Mouse (Mus musculus) common myeloid progenitor, adult 5-6 weeks (primary cell): Measurements from ENCODE around the gene Abcc8. TPM values are rescaled to one million over a fixed set of nuclear protein-coding genes. Genes with fewer than 3 reads are reported as not detected.
"Not testable (repeated sequence)": the region's sequence is repeated elsewhere in the genome, so short reads cannot be mapped to it uniquely, and the experiment has no call there.

Experiments
- ATAC-seq: replicated peaks from 2 replicates; pipeline ENCODE4 v1.8.0; 2016; ENCODE audit warnings: low read depth, mild to moderate bottlenecking, moderate TSS enrichment, inconsistent platforms; ENCODE audit not compliant: poor library complexity, severe bottlenecking
- total RNA-seq: library from RNA; stranded (forward); fragments of 200-1000, 187-1606 nt; gene quantifications from 2 replicates; pipeline ENCODE4 v1.2.3, GENCODE M21; 2017

Gene Abcc8
- not detected in 2 replicates for total RNA-seq

GRCm38 (mm10) chr7:46179431-46180275 is at the start of gene Abcc8:
Abcc8 (minus strand) TSS chr7:46180033.
- ATAC-seq: no peak

- no peak for ATAC-seq
Observed at GRCm38 (mm10) chr7:46226936-46227335, 47.1 kb upstream of the Abcc8 start.

- ATAC-seq: peak; percentile 66; the same call in 1 of the 2 replicates
Observed at GRCm38 (mm10) chr7:46226253-46226652, 46.4 kb upstream of the Abcc8 start.

- no peak for ATAC-seq
Observed at GRCm38 (mm10) chr7:46220591-46221129, 40.8 kb upstream of the Abcc8 start.

GRCm38 (mm10) chr7:46218415-46218814 is 38.6 kb upstream of the Abcc8 start:
- ATAC-seq: peak; percentile 68; the same call in 1 of the 2 replicates

- no peak for ATAC-seq
Observed at GRCm38 (mm10) chr7:46216481-46216880, 36.6 kb upstream of the Abcc8 start.

- no peak for ATAC-seq
Observed at GRCm38 (mm10) chr7:46210276-46210675, 30.4 kb upstream of the Abcc8 start.

GRCm38 (mm10) chr7:46208131-46208530 is 28.3 kb upstream of the Abcc8 start:
- no peak for ATAC-seq

GRCm38 (mm10) chr7:46204775-46205174 is 24.9 kb upstream of the Abcc8 start:
- no peak for ATAC-seq

- ATAC-seq: peak; percentile 56
Observed at GRCm38 (mm10) chr7:46204046-46204471, 24.2 kb upstream of the Abcc8 start.

GRCm38 (mm10) chr7:46201649-46202048 is 21.8 kb upstream of the Abcc8 start:
- no peak for ATAC-seq

GRCm38 (mm10) chr7:46200021-46200420 is 20.2 kb upstream of the Abcc8 start:
- ATAC-seq: no peak

- no peak for ATAC-seq
Observed at GRCm38 (mm10) chr7:46195356-46195755, 15.5 kb upstream of the Abcc8 start.

- ATAC-seq: peak; percentile 39; the same call in 1 of the 2 replicates
Observed at GRCm38 (mm10) chr7:46184232-46184631, 4.4 kb upstream of the Abcc8 start.

- ATAC-seq: peak; percentile 75
Observed at GRCm38 (mm10) chr7:46181590-46181989, 1.8 kb upstream of the Abcc8 start.

- ATAC-seq: not testable (repeated sequence)
Observed at GRCm38 (mm10) chr7:46168980-46169379, 10.9 kb downstream of the Abcc8 start.

GRCm38 (mm10) chr7:46168402-46168801 is 11.4 kb downstream of the Abcc8 start:
- no peak for ATAC-seq

- ATAC-seq: no peak
Observed at GRCm38 (mm10) chr7:46167901-46168300, 11.9 kb downstream of the Abcc8 start.

GRCm38 (mm10) chr7:46165876-46166275 is 14.0 kb downstream of the Abcc8 start:
- ATAC-seq: no peak

GRCm38 (mm10) chr7:46162731-46163130 is 17.1 kb downstream of the Abcc8 start:
- ATAC-seq: no peak

GRCm38 (mm10) chr7:46162132-46162727 is 17.6 kb downstream of the Abcc8 start:
- no peak for ATAC-seq
